Mouse (Mus musculus): ENCODE results near the gene Npepps. TPM values are rescaled to one million over a fixed set of nuclear protein-coding genes. Genes with fewer than 3 reads are reported as not detected.

The Npepps gene
- polyA plus RNA-seq, 1 experiment from 2014 or later, result 99.8 TPM

DNA sequence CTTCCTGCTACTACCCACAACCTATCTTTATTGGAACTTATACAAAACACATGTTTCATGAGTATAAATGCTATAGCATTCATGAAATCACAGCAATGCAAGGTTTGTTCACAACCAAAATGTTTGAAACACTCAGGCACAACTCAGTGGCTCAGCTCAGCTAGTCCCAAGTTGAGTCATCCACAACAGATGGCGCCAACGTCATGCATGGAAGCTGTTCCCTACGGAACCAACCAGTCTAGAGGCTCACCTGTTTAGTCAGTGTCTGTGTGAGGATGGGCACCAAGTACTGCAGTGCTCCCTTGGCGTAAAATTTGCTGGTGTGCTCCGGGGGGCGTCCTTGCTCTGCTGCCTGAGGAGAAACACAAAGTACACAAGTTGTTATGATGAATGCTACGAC, 104.9 kb downstream of the Npepps start:
- H3K27ac ChIP-seq, result no peak overlapping the region
- H3K27me3 ChIP-seq, result no peaks in the 10 kb centered on the region
- no peak overlapping the region for H3K9ac ChIP-seq
- no peaks in the 10 kb centered on the region for H3K4me1 ChIP-seq
- no peak overlapping the region for H3K4me3 ChIP-seq
- peaks cover 95% of the 10 kb centered on the region for H3K36me3 ChIP-seq
- no peak for ATAC-seq (ENCODE audit: insufficient number of reproducible peaks, insufficient read depth, low FRiP score, low TSS enrichment)
- H3K4me2 ChIP-seq (replicated peaks), result no peak overlapping the region
- 90% methylated on average over 7 of the region's 7 CpGs for WGBS
- H3K9me3 ChIP-seq, result no peaks in the 10 kb centered on the region

DNA sequence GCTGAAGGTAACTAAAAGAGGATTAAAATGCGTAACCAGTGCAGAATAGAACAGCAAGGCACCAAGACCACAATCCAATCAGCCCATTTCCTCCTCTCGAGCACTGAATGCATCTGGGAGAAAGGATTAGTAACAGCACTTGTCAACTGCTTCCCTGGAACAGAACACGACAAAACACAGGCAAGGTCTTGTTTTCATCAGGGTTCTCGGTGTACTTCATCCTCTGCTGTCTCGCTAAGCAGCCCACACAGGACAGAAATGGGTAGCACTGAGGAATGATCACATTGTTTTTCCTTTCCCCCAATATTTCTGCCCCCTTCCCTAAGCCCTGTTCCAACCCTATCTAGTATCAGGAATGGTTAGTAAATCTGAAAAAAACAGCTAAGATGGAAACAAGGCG, 120.1 kb downstream of the Npepps start:
- H3K9me3 ChIP-seq, result no peaks in the 10 kb centered on the region
- WGBS, result 67% methylated on average over 6 of the region's 6 CpGs
- H3K36me3 ChIP-seq, result peaks cover 90% of the 10 kb centered on the region

DNA sequence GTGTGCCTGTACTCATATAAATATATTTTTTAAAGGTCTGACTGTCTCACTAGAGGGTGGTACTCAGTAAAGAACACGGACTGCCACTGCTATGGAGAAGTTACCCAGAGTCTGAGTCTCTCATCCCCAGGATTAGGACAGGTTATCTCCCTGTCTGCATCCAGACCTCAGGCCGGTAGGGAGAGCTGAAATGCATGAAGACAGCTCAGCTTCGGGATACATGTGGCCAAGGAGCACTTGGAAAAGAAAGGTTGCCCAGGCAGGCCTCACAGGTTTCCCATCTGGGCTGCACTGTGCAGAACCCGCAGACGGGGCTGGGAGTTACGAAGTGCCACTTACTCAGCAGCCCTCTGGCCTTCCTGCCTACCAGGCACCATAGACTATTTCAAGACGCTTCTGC, 123.4 kb downstream of the Npepps start:
- Histone ChIP-seq H3K27me3 (no peaks in the 10 kb centered on the region), H3K4me1 (peaks cover 20% of the 10 kb centered on the region), H3K4me3 (no peak overlapping the region), H3K9ac (no peak overlapping the region), H3K36me3 (peaks cover 61% of the 10 kb centered on the region), H3K27ac (no peak overlapping the region), H3K9me3 (no peaks in the 10 kb centered on the region), H3K4me2 (replicated peaks) (no peak overlapping the region)
- WGBS, result 78% methylated on average over 7 of the region's 7 CpGs
- no peak for ATAC-seq (ENCODE audit: insufficient number of reproducible peaks, insufficient read depth, low FRiP score, low TSS enrichment)

More for the DNA sequence above, 120.1 kb downstream of the Npepps start:
- no peak overlapping the region for H3K27ac ChIP-seq
- no peak overlapping the region for H3K4me2 ChIP-seq (replicated peaks)
- no peaks in the 10 kb centered on the region for H3K4me1 ChIP-seq
- no peak overlapping the region for H3K4me3 ChIP-seq
- H3K27me3 ChIP-seq, result no peaks in the 10 kb centered on the region
- no peak for ATAC-seq (ENCODE audit: insufficient number of reproducible peaks, insufficient read depth, low FRiP score, low TSS enrichment)
- no peak overlapping the region for H3K9ac ChIP-seq

Other genes with a start within 250 kb of the Npepps start
- gene Lrrc46, start 239.2 kb downstream of the Npepps start, polyA plus RNA-seq (2016; fragmentation: Nextera tagmentation; extraction: Ambion mirVana), result 0.87 and 0.89 TPM in 2 replicates
- gene Mrpl10, start 239.1 kb downstream of the Npepps start, polyA plus RNA-seq (2016; fragmentation: Nextera tagmentation; extraction: Ambion mirVana), result 79.9 and 81.6 TPM in 2 replicates
- 7.9 and 10.8 TPM in 2 replicates for gene Osbpl7, start 230.0 kb downstream of the Npepps start, polyA plus RNA-seq (2016; fragmentation: Nextera tagmentation; extraction: Ambion mirVana)
- 0.14 and 0.20 TPM in 2 replicates for gene Tbx21, start 165.3 kb downstream of the Npepps start, polyA plus RNA-seq (2016; fragmentation: Nextera tagmentation; extraction: Ambion mirVana)
- 9.6 and 10.4 TPM in 2 replicates for gene Tbkbp1, start 129.1 kb downstream of the Npepps start, polyA plus RNA-seq (2016; fragmentation: Nextera tagmentation; extraction: Ambion mirVana)
- 65.5 and 65.8 TPM in 2 replicates for gene Kpnb1, start 92.8 kb downstream of the Npepps start, polyA plus RNA-seq (2016; fragmentation: Nextera tagmentation; extraction: Ambion mirVana)
- gene Mrpl45, start 35.1 kb upstream of the Npepps start, polyA plus RNA-seq (2016; fragmentation: Nextera tagmentation; extraction: Ambion mirVana), result 45.0 and 51.4 TPM in 2 replicates
- 0.15 TPM in 2 replicates for gene Gpr179, start 71.4 kb upstream of the Npepps start, polyA plus RNA-seq (2016; fragmentation: Nextera tagmentation; extraction: Ambion mirVana)
- gene Socs7, start 81.9 kb upstream of the Npepps start, polyA plus RNA-seq (2016; fragmentation: Nextera tagmentation; extraction: Ambion mirVana), result 5.5 and 6.1 TPM in 2 replicates
- gene Arhgap23, start 134.9 kb upstream of the Npepps start, polyA plus RNA-seq (2016; fragmentation: Nextera tagmentation; extraction: Ambion mirVana), result 8.5 and 10.1 TPM in 2 replicates
- 1.1 and 1.4 TPM in 2 replicates for gene 4933428G20Rik, start 219.7 kb upstream of the Npepps start, polyA plus RNA-seq (2016; fragmentation: Nextera tagmentation; extraction: Ambion mirVana)